Mouse (Mus musculus): ENCODE measurements at regions not wholly inside any gene's neighbourhood (a gene's known extent, or its start where the extent isn't known, plus 50 kb on each side); places are given as distances from the start of the nearest gene placed in this dataset.

DNA sequence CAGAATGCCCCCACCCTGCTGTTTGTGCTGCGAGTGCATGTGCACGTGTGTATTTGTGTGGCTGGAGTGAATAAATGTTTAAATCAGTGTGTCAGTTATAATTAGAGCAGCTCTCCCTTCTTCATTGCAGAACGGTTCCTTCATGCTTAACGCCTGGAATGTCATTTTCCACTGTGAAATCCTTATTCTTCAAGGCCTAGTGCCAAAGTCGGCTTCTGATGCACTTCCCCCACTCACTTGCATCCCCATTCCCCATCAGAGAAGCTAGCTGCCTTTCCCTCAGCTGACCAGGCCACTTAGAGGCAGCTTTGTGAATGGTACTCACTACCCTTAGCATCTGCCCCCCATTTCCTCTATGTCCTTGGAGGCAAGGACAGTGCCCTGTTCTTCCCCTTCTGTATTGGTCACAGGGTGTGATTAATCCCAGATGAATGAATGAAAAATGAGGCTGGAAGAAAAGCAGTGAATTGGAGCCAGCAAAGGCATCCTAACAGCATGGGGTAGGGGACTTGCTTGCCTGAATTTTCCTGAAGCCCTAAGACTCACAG is 162.6 kb downstream of the H2al1j start:
- no peak for DNase-seq

DNA sequence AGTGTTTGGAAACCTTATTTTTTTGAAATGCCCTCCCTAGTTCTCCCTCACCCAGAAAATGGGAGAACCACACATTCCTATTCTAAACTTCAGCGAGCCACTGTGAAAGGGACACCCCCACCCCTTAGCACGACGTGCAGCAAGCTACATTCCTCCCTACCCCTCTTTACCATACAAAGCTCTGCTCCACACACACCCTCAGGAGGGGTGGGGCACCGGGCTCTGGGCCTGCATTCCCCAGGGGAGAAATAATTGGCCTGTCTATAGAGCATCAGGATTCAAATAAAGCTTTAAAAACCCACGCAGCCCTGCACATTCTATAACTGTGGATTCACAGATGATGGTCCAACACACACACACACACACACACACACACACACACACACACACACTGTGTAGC is 163.6 kb downstream of the H2al1j start:
- no peak for DNase-seq

DNA sequence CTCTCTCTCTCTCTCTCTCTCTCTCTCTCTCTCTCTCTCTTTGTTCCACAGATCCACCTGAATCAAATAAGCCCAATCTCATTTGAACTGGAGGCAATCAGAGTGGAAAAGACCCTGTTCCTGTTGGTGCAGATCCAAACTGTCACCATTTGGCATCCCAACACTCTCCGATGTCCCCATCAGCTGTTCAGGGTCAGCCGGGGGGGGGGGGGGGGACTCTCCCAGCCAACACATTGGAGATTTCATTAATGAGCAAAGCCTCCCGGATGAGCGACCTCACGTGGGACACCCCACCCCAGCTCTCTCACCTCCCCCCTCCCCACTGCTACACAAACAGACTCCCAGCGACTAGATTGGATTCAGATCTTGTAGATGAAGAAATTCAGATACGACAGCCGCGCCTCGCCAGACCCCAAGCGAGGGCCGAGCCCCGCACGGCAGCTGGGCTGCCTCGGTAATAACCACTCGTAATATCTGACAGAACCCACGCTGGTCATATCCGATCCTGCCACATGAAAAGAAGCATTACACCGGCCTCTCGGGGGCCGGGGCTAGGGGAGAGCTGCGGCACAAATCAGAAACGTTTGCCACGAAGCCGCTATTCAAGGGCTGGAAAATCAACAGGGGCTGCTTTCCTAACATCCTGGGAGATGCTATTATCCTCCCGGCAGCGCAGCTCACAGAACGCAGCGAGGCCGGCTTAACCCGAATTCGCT is 164.2 kb downstream of the H2al1j start:
- DNase-seq: peak in 1 of 2 experiments; percentile 25

DNA sequence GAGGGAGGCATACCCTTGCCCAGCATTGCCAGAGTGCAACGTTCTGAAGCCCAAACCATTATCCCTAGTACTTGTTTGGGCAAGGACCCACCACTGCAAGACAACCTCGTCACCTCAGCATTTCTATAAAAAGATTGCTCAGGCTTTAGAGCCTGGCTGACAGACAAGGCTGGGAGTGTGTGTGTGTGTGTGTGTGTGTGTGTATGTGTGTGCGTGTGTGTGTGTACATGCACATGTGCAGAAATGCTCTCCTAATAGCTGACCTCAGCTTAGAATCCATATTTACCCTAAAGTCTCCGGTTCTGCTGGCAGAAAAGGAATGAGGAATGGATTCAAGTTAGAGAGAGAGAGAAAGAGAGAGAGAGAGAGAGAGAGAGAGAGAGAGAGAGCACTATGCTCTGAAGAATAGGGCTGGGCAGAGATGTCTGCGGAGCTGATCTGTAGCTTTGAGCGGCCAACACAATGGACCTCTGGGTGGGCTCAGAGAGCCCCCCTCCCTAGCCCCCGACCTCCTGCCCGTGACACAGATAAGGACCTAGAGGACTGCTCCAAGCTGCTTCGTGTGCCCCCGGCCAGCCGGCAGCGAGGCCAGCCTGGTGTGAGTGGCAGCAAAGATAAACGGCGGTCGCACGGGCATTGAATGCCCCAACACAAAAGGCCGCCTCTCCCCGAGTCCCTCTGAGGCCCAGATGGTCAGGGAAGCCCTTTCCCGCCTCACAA is 166.1 kb downstream of the H2al1j start:
- DNase-seq: peak; percentile 13 to 32

DNA sequence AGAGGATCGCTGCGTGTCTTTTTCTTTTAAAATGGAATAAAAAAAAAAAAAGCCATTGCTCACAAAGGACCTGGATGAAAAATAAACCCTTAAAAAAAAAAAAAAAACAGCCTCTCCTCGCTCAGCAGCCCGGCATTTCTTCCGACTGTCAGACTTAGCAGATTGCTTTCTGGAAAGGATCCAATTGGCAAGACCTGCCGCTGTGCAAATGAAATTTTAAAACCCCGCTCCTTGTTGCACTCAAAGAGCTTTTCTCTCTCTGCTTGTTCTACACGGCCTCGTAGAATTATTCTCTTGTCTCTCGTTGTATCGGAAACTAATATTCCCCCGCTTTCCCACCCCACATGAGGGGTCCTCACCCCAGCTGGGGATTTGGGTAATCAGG is 166.6 kb downstream of the H2al1j start:
- peak; percentile 20 to 34 for DNase-seq

DNA sequence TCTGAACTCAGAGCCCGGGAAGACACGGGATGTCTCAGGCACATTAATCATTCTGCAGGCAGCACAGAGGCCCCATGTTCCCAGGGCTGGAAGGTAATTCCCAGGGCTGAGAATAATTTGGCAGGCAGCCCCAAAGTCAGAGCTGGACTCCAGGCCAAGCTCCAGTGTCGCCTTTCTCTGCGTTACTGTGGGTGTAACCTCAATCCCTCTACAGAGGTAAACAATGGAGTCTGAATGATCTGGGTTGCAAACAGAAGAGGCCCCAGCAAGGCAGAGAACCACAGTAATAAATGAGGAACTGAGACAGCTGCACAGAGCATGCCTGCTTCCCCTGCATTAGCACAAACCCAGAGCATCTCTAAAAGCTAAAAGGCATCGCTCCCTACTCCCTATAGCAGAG is 184.8 kb downstream of the H2al1j start:
- DNase-seq: peak; percentile 12 to 40

DNA sequence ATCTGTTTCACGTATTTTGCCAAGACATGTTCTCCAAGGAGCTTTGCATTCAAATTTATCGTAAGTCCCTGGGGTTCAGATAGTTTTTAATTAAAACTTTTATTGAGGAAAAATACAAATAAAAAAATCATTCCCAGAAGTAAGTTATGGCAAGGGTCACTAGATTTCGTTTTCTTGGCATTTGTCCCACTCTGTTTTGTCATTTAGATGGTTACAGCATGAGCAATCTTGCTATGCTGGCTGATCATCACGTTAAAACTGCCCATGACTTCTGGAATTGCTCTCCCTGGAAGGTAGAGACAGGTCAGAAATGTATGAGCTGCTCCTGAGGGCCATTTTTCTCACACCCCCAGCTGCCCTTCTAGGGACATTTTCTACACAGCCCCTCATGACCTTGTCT is 185.3 kb downstream of the H2al1j start:
- DNase-seq: no peak

DNA sequence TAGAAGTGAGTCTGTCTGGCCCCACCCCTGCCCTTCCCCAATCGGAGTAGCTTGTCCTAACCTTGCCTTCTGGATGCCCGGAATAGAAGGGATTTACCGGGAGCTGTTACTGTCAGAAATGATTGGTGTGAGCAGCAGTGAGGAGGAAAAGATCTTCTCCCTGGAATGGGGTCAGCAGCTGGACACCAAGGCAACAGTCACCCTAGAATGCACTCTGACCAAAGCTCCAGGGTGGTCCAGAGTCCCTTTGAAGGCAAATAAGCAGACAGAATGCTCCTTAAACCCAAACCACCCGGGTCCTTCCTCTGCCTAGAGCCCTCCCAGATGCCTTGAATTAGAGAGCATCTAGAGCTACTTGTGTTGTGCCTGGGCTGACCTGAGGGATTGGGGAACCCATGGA is 196.2 kb downstream of the H2al1j start:
- DNase-seq: no peak

DNA sequence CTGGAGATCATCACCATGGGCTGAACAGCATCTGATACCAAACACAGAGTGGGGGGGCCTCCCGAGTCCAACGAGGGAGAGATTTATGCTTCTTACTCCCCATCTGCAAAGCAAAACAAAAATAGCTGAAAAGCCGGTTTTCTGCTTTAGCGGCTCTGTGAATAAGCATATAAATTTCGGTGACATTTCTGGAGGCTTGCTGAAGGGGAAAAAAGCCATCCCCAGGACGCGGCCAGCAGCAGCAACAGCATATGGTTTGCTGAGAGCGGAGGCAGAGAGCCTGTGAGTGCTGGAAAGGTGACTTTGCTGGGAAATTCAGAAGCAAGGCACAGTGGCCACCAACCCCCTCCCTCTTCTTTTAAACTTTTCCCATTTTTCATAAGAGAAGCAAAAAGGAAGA is 197.7 kb downstream of the H2al1j start:
- no peak for DNase-seq

DNA sequence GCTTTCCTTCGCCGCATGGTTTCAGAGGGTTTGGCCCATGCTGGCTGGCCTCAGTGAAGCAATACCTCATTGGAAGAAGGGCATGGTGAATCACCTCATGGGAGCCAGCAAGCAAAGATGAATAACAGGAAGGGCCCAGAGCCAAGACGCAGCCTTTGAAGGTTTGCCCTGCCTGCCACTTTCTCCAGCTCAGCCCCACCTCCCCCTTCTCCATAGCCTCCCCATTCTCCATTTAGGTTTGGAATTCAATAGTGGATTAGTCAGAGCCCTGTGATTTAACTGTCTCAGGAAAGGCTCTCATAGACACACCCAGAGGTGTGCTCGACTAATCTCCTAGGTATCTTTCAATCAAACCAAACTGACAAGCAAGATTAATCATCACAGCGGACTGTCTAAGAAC is 201.0 kb downstream of the H2al1j start:
- DNase-seq: no peak

DNA sequence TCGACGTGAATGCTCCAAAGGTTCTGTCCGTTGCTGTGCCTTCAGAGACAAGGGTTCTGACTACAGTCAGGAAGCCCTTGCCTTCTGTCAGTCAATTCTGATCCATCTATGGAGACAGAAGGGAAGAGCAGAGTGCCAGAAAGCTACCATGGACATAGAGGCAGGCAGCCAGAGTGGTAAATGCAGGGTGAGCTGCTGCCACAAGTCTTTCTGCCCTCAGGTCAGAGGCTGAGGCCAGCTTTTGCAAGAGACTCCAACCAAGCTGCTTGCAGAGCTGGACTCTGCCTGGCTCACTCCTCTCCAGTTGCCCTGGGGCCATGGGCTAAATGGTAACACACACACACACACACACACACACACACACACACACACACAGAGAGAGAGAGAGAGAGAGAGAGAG is 201.6 kb downstream of the H2al1j start:
- DNase-seq: no peak

DNA sequence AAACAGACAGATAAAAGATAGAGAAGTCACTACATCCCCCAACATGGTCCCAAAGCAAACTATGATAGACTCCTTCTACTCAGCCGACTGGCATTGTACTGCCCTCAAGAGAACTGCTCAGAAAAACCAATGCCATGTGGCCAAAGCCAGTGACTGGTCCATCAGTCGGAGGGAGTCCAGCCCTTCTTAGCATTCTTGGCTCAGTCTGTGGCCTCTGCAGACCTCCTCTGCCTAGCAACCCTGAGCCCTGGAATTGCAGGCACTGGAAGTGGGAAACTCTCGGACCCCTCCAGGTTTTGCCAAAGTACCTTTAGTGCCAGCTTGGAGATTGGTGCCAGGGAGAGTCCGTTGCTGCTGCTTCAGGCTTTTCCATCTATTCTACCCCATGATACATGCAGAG is 205.2 kb downstream of the H2al1j start:
- no peak for DNase-seq

DNA sequence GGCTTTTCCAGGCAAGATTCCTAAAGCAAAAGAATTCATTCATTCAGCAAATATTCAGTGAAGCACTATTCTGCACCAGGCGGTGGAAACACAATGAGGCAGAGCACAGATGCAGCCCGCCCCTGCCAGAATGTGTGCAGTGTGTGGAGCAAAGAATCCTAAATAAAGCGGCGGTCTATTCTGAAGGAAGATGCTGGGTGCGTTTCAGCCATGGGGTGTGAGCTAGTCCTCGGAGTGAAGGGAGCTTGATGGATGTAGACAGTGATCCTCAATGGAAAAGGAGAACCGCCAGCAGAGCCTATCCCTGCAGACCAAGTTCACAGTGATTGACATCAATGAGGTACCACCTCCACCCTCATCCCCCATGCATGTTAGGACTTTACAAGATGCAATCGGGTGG is 206.2 kb downstream of the H2al1j start:
- no peak for DNase-seq

DNA sequence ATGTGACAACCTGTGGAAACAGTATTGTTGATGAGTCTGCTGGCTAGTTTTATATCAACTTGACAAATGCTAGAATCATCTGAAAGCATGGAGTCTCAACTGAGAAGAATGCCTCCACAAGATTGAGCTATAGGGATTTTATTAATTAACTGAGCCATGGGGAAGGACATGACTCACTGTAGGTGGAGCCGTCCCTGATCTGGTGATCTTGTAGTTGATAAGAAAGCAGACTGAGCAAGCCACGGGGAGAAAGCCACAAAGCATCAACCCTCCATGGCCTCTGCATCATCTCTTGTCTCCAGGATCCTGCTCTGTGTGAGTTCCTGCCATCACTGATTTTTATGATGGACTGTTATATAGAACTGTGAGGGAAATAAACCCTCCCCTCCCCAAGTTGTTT is 213.4 kb downstream of the H2al1j start:
- DNase-seq: no peak

DNA sequence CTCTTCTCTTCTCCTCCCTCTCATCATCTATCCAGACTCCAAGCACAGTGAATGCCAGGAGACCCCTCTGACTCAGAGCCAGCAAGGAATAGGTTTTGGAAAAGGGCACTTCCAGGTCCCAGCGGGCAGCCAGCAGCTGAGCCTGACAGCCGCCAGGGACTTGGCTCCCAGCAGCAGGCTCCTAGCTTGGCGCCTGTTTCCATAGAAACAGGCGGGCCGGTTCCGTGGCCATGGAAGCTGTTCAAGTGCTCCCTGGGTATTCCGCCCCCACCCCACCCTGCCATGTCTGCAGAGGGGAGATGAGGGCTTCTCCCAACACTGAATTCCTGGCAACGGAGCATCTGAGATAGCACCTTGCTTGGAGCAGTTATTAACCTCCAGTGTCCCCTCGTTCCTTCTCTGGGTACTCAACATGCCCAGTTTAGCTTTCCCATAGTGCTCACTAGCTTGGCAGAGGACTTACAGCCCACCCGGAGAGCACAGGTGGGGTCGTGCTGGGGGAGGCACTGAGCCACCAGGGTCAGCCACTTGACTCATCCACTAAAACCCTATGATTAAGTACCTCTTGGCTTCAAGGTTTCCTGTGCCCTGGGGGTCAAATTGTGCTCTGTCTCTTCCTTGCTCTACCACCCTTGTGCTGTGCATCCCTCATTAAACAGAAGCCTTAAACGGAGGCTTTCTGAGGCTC is 222.7 kb downstream of the H2al1j start:
- peak in 1 of 2 experiments; percentile 31 for DNase-seq

DNA sequence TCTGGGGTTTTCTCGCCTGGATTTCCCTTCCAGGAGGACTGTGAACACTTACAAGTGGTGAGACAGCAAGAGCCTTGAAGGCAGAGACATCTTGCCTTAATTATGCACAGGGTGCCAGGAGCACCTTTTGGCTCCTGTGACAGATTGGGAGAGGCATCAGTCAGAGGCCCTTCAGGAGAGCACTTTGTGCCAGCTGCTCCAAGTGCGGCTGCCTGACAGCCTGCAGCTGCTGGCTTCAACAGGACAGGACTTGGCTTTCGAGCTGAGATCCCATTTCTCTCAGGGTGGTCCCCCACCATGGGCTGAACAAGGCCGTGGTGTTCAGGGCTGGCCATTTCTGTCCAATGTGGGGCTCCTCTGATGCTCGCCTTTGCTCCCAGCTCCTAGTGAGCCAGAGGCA is 224.6 kb downstream of the H2al1j start:
- peak in 1 of 2 experiments; percentile 24 for DNase-seq

DNA sequence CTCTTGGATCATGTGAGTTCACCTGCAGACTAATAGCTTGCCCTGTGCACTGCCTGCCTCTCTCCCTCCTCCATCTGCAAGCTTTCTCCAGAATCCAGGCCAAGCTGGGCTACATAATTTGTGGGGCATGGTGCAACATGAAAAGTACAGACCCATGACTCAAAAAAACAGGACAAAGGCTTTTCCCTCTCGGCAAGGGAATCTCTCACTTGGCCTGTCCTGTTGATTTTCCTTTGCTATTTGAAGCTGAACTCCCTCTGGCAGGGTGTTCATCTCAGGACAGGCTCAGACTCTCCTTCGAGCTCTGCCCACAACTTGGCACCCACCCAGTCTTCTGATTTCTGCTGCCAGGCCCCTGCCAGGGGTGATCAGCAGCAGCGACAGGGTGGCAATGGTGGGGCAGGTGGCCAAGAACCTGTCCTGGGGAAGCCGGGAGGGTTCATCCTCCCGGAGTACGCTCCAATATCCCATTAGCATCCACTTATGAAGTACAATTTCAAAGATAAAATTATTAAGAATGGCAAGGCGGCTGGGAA is 227.5 kb downstream of the H2al1j start:
- no peak for DNase-seq

DNA sequence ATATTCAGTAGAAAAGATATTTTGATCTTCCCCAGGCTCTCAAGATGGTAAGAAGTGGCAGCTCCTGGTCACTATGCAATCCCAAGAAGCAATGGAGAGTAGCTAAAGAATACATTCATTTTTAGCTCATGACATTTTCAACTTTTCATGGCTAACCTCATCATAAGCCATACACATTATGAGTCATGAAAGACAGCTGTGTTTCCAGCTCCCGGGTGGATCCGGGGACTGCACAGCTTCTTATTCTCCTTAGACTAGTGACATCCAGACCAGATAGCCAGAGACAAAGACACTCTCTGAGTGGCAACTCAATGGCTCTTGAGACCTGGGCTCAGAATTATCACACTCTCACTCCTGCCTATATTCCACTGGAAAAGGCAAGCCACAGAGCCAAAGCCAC is 230.6 kb downstream of the H2al1j start:
- no peak for DNase-seq

DNA sequence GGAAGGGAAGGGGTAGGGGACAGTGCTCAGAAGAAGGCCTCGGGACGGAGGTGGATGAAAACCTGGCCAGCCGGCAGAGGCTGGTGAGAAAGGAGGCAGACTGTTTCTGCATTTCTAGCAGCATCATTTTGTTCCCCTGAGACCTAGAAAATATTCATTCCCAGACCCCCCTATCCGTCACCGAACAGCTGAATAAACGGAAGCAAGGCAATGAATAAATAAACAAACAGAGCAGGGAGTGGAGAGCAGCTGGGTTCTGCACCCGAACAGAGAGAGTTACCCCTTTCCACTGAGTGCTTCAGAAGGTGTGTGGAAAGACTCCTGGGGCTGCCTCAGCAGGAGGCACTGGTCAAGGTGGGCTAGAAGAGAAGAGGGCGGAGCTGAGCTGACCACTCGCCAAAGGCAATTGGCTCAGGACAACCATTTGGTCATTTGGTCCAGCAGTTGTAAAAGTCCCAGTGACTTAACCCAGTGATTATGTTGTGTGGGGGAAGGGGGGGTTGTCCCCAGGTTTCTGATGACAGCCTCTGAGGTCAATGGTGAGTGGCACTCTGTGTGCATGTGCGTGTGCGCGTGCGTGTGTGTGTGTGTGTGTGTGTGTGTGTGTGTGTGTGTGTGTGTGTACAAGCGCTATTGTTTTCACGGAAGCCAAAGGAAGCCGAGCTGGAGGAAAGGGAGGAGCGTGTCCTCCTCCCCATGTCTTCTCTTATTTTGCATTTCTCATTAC is 233.1 kb downstream of the H2al1j start:
- DNase-seq: no peak

DNA sequence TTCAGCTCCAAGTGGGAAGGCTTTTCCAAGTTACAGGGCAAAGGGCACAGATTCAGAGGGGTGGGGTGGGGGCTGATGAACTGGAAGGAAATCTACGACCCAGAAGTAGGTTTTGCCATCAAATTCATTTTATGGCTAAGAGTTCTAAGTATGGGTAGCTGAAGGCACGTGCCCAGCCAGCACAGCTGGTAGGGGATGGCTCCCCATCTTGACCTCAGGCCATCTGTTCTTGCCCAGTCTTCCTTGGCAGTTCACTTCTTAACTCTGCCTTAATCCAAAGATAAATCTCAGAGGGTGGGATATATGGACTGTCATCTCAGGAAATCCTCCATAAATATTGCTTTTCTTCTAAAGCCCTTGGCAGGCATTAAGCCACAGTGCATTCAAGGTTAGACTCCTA is 238.3 kb downstream of the H2al1j start:
- no peak for DNase-seq

DNA sequence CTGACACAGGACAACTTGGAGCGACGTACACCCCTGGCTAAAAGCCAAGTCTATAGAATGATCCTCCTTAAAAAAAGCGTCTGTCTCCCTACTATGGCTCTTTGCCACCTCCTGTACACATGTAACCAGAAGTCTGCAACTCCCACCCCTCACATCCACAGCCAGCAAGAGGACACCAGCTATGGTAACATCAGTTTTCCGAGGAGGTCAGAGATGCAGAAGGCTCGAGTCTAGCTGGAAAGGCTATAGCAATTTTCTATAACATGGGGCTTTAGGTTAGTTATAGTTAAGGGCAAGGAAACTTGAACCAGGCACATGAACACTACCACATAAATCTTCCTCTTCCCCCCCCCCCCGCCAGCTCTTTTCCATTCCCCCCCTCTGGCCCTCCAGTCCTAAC is 240.2 kb downstream of the H2al1j start:
- DNase-seq: no peak

DNA sequence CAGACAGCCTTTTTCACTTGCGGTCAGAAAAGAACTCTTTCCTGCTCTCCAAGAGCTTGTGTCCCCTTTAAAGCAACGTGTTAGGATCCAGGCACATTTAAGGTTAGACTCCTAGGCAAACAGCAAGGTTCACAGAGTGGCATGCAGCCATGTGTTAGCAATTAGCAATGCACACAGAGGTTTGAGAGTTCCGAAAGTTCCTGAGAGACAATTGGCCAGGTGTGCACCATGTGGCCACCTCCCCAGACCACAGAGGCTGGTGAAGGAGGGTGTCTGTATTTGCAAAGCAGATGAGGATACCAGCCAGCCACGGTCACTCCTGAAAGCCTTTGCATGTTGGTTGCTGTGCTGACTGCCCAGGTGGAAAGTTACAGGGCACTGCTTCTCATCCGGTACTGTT is 240.6 kb downstream of the H2al1j start:
- DNase-seq: no peak

DNA sequence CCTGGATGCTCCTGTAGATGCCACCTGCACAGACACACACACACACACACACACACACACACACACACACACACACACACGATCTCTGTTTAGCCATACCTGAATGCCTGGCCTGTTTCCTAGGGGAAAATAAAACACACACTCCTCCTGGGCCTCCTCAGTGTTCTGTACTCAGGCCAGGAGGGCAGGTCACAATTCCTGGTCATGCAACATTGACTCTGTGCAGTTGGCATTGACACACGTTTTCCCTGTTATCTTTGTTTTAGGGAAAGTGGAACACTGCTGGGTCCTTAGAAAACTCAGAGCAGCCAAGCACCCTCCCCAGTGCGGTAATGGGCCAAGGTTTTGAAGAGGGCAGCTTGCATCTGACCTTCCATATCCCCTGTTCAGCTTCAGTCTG is 246.7 kb downstream of the H2al1j start:
- no peak for DNase-seq
